Mouse (Mus musculus) embryo, embryonic 11 days (tissue): ENCODE measurements around the gene Nae1.

Source experiments
- DNase-seq: peaks from one replicate; pipeline ENCODE4 v3.0.0-alpha.2; 2015

The Nae1 gene

DNA sequence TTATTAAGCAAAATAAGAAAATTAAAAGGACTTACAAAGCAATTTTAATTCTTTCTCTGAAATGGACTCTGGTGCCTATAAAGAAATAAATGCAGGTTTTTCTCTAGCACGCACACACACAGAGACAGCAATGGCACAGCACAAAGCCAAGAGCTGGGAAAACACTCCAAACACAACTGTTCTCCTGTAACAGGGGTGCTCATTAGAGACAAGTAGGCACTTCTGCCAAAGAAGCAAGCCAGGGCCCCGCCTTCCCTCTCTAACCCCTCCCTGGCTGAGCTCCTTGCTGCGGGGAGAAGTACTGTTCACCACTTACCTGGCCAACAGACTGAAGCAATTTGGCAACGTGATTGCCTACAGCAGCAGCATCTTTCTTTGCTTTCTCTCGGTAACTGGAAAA, 16.6 kb downstream of the Nae1 start:
- no peak for DNase-seq

- no peak for DNase-seq
Measured at GRCm38 (mm10) chr8:104510134-104510533, 24.3 kb downstream of the Nae1 start.

DNA sequence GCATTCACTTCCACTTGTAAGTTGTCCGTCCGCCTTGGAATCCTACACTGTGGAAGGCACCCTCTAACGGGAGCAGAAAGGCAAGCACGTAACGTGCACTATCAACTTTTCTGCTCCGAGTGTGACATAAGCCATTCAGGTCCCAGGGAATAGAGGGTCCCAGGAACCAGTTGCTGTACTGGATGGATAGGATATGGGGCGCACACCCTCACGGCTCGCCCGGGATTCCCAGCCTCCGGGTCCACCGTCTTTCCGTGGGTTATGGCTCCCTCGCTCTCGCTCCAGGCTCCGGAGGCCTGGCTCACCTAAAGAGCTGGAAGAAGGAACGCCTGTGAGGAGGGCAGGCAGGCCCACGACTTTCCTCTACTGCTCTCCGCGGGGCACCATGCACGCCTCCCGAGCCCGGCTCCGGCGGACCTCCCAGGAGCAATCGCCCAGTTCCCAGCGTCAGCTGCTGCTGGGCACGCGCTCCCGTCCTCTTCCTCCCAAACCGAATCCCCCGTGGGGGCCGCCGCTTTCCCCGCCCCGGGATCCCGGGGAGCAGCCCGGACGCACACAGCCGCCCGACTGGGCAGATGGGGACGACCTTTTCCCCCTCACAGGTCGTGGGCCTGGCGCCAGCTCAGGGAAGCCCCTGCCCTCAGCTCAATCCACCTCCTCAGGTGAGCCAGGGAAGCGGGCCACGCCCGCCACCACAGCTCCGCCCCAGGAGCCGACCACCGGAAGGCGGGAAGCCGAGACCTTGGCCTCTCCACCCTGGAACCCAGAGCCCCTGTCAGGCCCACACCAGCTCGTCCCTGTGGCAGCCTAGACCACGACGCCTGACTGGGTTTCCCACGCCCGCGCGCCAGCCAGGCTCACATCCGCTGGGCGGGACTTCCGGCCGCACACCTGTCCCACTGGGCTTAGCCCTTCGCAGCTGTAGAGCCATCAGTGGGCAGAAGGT, 25.1 kb downstream of the Nae1 start, which contains the start of gene Terb1:
Gene Terb1 (minus strand): TSS at position 850 of the 946 bp plus-strand sequence.
- peak; percentile 62 for DNase-seq

DNA sequence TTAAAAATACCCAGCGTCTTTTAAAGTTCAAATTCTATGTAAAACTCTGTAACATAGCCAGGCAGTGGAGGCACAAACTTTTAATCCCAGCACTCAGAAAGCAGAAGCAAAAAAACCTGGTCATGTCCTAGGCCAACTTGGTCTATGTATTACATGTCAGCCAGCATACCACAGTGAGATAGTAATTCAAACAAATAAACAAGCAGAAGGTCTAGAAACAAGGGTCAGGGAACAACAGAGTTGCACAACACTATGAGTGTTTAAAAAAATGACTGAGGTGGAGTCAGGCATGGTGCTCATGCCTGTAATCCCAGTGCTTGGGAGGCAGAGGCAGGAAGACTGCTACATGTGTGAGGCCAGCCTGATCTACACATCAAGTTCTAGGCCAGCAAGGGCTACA, 55.3 kb downstream of the Nae1 start:
- no peak for DNase-seq

GRCm38 (mm10) chr8:104472465-104472864, 62.0 kb downstream of the Nae1 start:
- DNase-seq = no peak

GRCm38 (mm10) chr8:104467463-104467862, 67.0 kb downstream of the Nae1 start:
- no peak for DNase-seq
